Mouse (Mus musculus) monocyte, adult 5-6 weeks (primary cell): ENCODE measurements around the gene Tbpl1. TPM values are rescaled to one million over a fixed set of nuclear protein-coding genes. Genes with fewer than 3 reads are reported as not detected.
A peak's percentile ranks its signal among the peaks of the same experiment; 100 is the strongest.

ENCODE experiments used
- ATAC-seq: fragments of 153-309, 156-312 bp; replicated peaks from 2 replicates; pipeline ENCODE4 v1.8.0; 2017; ENCODE audit warnings: mild to moderate bottlenecking; ENCODE audit not compliant: low TSS enrichment, insufficient number of reproducible peaks, severe bottlenecking, poor library complexity, low FRiP score
- total RNA-seq: library from RNA; stranded (forward); fragments of 200-1000, 200-491, 200-594 nt; gene quantifications from 3 replicates; pipeline ENCODE4 v1.2.3, GENCODE M21; 2017

The Tbpl1 gene
- total RNA-seq, 1 experiment from 2014 or later = 92.5 TPM

GRCm38 (mm10) chr10:22714520-22714919 lies 17.2 kb downstream of the Tbpl1 start:
- peak; percentile 75 for ATAC-seq

GRCm38 (mm10) chr10:22712955-22713354 lies 18.8 kb downstream of the Tbpl1 start:
- ATAC-seq = no peak

GRCm38 (mm10) chr10:22710173-22710777 lies 21.5 kb downstream of the Tbpl1 start:
- ATAC-seq = no peak

- ATAC-seq = no peak
Observed at GRCm38 (mm10) chr10:22708190-22708843, 23.4 kb downstream of the Tbpl1 start.

- no peak for ATAC-seq
Observed at GRCm38 (mm10) chr10:22703844-22704243, 27.9 kb downstream of the Tbpl1 start.

- no peak for ATAC-seq
Observed at GRCm38 (mm10) chr10:22701485-22702315, 30.0 kb downstream of the Tbpl1 start.

- no peak for ATAC-seq
Observed at GRCm38 (mm10) chr10:22700773-22701172, 31.0 kb downstream of the Tbpl1 start.

- peak; percentile 25; the same call in 1 of the 2 replicates for ATAC-seq
Observed at GRCm38 (mm10) chr10:22699487-22700335, 32.0 kb downstream of the Tbpl1 start.

GRCm38 (mm10) chr10:22698158-22698953 lies 33.4 kb downstream of the Tbpl1 start:
- ATAC-seq = no peak

DNA sequence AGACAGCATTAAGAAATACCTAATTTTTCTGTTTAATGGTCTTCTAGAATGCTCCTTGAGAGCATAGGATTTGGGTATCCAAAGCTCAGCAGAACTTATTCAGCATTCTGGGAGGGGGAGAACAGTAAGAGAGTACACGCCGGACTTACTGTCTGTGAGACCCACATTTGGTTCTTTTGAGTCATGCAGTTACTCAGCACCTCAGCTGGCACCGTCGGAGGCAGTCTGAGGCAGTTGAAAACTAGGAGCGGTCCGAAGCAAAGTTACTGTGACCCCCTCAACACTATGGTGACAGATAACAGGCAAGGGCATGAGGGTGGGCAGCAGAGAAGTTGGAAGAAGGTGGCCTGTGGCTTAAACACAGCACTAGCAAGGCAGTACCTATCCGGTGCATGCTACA lies 34.9 kb downstream of the Tbpl1 start:
- ATAC-seq = no peak

GRCm38 (mm10) chr10:22696236-22696635 lies 35.5 kb downstream of the Tbpl1 start:
- no peak for ATAC-seq

DNA sequence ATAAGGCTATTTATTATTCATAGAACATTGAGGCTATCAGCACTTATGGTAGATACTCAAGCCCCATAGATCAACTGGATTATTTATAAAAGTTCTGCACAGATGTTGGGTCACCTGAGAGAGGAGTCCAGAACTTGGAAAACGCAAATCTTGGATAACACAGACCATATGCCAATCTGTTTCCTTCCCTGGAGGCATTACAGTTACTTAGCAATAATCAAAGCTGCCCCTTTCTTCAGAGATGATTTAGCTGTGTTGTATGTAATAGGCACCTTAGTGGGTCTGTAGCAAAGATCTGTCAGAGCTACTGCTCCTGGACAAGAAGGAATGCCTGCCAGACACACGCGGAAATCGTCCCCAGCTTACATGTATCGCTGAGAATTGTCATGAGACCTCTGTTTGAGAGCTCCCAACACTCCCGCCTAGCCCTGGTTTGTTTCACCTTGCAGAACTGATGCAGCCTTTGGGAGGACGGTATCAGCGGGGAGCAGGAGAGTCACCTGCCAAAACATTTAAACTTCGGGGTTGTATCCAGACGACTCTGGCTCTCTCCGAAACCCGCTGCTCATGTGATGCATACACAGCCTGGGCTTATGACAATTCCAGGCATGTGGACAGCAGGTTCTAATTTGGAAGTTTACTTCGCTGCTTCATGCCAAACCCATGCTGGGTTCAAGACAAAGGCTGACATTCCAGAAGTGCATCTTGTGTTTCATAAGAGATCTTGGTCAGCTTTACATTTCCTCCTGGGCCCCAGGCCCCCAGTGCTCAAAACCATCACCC lies 55.7 kb downstream of the Tbpl1 start:
- ATAC-seq = no peak

GRCm38 (mm10) chr10:22674176-22674575 lies 57.6 kb downstream of the Tbpl1 start:
- ATAC-seq = no peak

- no peak for ATAC-seq
Observed at GRCm38 (mm10) chr10:22668509-22668908, 63.2 kb downstream of the Tbpl1 start.

DNA sequence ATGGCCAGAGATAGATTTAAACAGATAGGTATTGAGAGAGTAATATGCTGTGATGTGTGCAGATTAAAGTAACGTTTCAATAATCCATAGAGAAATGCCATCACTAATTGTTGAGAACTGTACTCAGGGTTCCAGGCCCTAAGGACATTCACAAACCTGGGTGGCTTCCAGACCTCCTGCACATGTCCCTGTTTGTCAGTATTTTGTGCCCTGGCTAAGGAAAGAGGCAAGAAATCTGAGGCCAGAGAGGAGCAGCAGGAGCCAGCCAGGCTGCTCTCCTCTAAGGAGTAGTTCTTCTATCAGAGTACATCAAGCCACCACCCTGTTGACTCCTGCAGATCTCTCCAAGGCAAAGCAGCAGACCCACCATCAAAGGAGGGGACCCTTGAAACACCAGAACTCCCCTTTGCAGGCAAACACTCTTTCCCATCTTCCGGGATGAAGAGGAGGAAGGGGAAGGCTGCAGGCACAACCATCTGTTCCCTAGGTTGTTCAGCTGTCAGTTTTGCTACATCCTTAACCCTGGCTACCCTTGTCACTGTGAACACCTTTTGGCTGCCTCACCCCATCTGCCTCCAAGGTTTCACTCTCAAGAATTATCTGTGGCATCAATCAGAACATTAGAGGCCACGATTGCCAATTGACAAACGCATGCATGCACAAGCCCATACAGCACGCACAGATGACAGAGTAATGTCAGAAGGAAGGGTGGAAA lies 71.3 kb downstream of the Tbpl1 start:
- no peak for ATAC-seq

DNA sequence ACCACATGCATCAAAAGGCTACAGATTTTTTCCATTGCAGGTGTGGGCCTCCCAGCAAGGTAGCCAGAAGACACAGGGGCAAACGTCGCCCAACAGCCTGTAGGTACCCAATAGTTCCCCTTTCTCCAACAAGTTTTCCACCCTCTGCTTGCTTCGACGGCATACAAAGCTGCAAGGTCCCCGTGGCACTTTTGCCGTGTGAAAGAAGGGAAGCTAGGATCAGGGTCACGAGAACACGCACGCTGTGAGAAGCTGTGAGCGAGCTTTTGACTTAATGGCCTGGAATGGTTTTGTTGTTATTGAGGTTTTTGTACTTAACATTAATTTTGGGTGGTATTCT lies 72.4 kb downstream of the Tbpl1 start:
- no peak for ATAC-seq
